Mouse (Mus musculus) left cerebral cortex, adult 9 months (tissue): ENCODE results near the gene Rp9.
"Not testable (repeated sequence)": the region's sequence is repeated elsewhere in the genome, so short reads cannot be mapped to it uniquely, and the experiment has no call there.

Experiments used
- DNase-seq, 2 experiments: peaks; one replicate each; pipeline ENCODE4 v3.0.0; 2022; ENCODE audit warnings: low spot score in 2 of 2

Rp9 gene

DNA sequence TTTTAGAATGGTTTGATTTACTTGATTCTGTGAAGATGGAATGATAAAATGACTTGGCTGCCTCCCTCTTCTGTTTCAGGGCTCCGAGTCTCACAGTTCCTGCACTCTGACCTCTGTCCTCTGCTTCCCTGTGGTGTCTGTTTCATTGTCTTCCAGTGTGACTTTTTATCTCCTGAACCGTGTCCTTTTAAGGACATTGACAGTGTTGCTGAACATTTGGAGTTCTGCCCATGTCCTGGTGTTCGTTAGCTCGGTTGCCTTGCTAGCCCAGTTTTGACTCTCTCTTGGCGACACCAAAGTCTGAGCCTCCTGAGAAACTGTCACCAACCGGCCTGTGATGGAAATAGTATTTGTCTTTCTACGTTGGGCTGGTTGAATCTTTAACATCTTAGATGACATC, 49.1 kb downstream of the Rp9 start:
- DNase-seq, result no peak

- no peak for DNase-seq
Measured at GRCm38 (mm10) chr9:22419877-22420276, 49.7 kb downstream of the Rp9 start.

GRCm38 (mm10) chr9:22417547-22417946, 52.0 kb downstream of the Rp9 start:
- no peak for DNase-seq

DNA sequence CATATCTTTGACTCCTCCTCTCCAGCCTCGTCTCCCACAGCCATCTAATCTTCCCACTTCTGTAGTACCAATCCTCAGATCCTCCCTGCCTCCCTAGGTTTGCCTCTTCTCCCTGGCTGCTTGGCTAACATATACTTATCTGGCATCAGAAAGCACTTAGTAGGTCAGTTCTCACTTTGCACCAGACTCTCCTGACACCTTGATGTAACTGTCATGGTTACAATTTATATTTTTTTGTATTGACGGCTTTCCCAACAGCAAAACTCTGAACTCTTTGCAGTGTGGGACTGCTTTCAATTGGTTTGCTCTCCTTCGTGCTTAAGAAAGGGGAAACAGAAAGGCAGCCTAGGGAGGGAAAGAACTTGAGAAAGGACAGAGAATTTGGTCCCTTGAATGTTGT, 53.4 kb downstream of the Rp9 start:
- DNase-seq, result no peak

- peak; percentile 95 to 99 for DNase-seq
Measured at GRCm38 (mm10) chr9:22411002-22411857, 58.3 kb downstream of the Rp9 start, which contains the start of gene 9530077C05Rik. Gene 9530077C05Rik, plus strand, starts transcription at chr9:22411513.

DNA sequence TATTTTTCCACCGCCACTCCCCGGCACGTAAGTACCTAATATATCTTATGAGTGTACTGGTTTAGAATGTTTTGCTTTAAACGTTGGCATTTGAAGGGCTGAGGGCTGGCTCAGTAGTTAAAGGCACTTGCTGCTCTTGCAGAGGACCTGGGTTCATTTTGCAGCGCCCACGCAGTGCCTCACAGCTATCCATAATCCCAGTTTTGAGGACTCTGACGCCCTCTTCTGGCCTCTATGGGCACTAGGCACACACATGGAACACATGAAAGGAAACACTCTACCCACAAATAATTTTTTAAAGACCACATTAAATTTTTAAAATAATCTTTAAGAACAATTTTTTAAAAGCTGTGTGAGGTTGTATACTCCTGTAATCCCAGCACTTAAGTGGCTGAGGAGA, 60.0 kb downstream of the Rp9 start:
- DNase-seq, result no peak

DNA sequence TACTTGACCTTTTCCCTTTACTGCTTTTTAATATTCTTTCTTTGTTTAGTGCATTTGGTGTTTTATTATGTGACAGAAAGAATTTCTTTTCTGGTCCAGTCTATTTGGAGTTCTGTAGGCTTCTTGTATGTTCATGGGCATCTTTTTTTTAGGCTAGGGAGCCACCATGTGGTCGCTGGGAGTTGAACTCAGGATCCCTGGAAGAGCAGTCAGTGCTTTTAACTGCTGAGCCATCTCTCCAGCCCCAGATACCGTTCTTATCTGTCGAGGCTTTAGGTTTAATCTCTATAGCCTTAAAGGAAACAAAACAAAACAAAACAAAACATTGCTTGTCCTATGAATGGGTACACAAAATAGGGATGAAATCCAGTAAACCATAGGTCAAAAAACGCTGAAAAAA, 61.2 kb downstream of the Rp9 start:
- DNase-seq, result peak in 1 of 2 experiments; percentile 22

DNA sequence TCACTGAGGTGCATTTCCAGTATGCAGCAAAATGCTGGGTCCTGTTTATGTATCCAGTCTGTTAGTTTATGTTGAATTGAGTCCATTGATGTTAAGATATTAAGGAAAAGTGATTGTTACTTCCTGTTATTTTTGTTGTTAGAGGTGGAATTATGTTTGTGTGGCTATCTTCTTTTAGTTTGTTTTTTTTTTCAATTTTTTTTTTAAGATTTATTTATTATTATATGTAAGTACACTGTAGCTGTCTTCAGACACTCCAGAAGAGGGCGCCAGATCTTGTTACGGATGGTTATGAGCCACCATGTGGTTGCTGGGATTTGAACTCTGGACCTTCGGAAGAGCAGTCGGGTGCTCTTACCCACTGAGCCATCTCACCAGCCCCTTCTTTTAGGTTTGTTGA, 61.9 kb downstream of the Rp9 start:
- DNase-seq, result not testable (repeated sequence)

- DNase-seq, result no peak
Measured at GRCm38 (mm10) chr9:22405414-22405813, 64.1 kb downstream of the Rp9 start.

- not testable (repeated sequence) for DNase-seq
Measured at GRCm38 (mm10) chr9:22403501-22403900, 66.0 kb downstream of the Rp9 start.

DNA sequence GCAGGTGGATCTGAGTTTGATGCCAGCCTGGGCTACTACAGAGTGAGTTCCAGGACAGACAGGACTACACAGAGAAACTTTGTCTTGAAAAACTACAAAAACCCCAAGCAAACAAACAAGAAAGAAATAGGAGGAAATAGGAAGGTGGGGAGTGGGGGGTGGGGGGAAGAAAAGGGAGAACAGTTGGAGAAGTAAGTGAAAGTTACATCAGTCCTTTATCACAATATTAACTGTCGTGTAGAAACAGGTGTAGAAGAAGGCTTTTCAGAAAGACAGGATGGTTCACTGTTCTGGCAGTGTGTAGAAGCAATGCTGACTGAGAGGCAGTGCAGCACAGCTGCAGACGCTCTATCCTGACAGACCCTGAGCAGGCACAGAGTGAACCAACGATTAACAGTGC, 66.6 kb downstream of the Rp9 start:
- no peak for DNase-seq

- no peak for DNase-seq
Measured at GRCm38 (mm10) chr9:22402001-22402400, 67.5 kb downstream of the Rp9 start.

DNA sequence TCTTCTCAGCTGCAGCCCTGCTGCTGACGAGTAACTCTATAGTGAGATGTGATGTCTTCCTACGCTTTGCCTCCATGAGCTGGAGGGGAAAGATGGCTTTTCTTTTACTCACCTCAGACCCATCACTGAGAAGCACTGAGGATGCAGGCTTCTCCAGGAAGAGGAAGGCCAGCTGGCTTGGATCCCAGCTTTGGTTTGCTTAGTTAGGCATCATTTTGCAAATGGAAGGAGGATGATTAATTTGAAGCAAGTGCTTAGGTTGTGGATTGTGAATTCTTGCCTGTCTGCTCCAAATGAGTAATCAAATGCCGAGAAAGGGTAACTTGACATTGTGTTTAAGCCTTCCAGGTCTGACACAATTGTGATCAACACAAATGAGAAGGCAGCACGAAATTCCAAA, 70.5 kb downstream of the Rp9 start:
- no peak for DNase-seq

DNA sequence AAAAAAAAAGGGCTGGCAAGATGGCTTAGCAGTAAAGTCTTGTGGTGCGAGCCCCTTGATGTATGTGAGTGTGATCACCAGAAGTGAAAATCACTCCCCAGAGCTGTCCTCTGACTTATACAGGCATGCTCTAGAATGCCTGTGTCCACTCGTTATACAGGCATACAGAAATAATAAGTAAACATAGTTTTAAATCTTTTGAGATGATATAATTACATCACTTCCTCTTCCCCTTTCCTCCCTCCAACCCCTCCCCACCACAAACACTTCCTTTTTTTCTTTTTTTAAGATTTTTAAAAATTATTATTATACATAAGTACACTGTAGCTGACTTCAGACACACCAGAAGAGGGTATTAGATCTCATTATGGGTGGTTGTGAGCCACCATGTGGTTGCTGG, 74.8 kb downstream of the Rp9 start:
- DNase-seq, result no peak

- DNase-seq, result no peak
Measured at GRCm38 (mm10) chr9:22390390-22390789, 79.2 kb downstream of the Rp9 start.

DNA sequence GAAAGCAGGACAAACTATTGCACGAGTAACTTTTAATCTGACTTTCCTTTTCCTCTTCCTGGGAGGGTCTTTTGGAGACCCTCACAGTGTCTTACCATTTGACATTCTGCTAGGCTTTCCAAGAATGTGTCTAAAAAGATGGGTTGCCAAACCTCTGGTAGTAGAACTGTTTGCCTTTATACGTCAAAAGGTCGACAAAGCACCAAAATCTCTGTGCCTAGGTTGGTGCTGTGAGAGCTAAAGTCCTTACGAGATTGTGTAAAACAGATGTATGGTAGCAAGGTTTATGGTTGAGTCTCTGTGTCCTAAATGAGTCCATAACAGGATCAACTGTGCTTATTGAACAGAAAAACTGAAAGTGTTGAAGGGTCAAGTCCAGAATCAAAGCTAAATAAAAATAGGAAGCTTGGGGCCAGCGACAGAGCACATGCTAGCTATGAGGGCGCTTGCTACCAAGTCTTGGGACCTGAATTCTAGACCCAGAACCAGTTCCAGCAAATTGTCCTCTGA, 79.8 kb downstream of the Rp9 start:
- no peak for DNase-seq

DNA sequence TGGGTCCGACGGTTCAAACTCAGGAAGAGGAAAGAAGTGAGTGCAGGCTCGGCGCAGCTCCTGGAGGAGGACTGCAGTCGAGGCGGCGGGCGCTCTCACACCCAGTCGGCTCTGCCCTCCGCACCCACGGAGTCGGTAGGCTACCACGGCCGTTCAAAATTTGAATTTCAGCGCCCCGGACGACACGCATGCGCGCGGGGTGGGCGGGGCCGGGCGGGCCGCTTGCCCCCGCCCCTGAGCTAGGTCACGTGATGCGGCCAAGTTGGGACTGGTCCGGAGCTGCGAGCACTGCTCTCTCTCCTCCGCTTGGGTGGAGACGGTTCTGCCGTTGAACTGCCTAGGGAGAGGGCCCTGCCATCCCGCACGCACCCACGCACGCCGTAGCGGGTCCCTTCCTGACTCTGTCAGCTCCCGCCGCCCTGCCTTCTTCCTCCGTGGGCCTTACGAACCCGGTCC, 80.5 kb downstream of the Rp9 start, which contains the start of gene Anln:
TSS of gene Anln (minus strand) at position 168 of the 456 bp plus-strand sequence.
- peak; percentile 42 to 74 for DNase-seq

- DNase-seq, result no peak
Measured at GRCm38 (mm10) chr9:22388401-22388980, 81.1 kb downstream of the Rp9 start.

GRCm38 (mm10) chr9:22387901-22388300, 81.6 kb downstream of the Rp9 start:
- no peak for DNase-seq

- no peak for DNase-seq
Measured at GRCm38 (mm10) chr9:22385890-22386289, 83.7 kb downstream of the Rp9 start.

DNA sequence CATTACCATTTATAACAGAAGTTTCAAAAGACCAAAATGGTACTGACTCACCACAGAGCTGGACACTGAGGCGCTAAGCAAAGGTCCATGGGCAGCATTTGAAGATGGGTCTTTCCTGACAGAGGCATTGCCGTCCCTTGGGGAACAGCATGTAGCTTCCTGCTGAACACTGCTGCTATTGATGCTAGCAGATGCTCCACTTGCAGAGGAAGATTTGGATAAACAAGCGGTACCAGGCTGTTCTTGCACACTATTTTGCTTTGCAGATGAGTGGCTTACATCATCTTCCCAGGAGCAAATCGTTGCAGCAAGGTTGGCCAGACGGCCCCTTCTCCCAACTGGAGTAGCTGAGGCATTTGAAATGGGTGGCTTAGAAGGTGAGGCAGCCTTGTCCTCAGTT, 93.5 kb downstream of the Rp9 start:
- peak; percentile 33 to 56 for DNase-seq

DNA sequence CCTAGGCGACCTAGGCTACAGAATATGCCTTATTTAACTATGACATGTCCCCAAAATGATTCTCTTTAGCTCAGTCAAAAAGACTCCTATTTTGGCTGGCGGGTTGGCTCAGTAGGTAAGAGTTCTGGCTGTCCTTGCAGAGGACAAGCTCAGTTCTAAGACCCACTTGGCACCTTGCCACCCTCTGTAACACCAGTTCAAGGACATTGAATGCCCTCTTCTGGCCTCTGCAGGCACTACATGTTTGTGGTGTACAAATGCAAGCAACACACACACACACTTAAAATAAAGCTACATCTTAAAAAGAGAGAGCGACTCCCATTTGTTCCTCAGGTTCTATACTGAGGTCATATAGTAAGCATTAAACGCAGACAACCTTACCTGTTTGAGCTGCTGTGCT, 96.8 kb downstream of the Rp9 start:
- no peak for DNase-seq

DNA sequence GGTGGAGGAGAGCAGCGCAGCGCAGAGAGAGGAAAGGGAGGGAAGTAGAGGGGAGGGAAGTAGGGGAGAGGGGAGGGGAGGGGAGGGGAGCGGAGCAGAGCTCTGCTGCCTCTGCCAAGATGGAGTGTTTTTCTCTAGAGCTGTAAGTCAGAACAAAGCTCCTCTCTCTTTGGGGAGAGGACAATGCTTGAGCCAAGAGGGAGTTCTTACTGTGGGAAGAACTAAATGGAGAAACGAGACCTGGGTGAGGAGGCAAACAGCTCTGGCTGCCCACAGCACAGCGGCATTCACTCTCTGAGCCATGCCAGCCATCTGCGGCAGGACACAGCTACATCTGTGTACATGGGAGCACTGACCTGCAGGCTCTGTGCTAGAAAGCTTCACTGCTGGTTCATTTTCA, 101.5 kb downstream of the Rp9 start:
- no peak for DNase-seq
